Mouse (Mus musculus) testis, adult 2 months (tissue): Measurements from ENCODE around the gene Cyp46a1. TPM values are rescaled to one million over a fixed set of nuclear protein-coding genes. Genes with fewer than 3 reads are reported as not detected.

Source experiments
- H3K27ac ChIP-seq: fragments of 200-500 bp; 2 replicates; pipeline ENCODE4 v1.5.1; 2012; ENCODE audit warnings: low read depth, low read length; ENCODE audit not compliant: control insufficient read depth, insufficient read depth
- H3K27me3 ChIP-seq: fragments of 200-500 bp; 2 replicates; pipeline ENCODE4 v1.6.1; 2012; ENCODE audit warnings: mild to moderate bottlenecking, low read length, moderate library complexity; ENCODE audit not compliant: control insufficient read depth, insufficient read depth
- H3K36me3 ChIP-seq: fragments of 200-500 bp; 2 replicates; pipeline ENCODE4 v1.6.1; 2012; ENCODE audit warnings: mild to moderate bottlenecking, low read length; ENCODE audit not compliant: control insufficient read depth, insufficient read depth
- H3K4me1 ChIP-seq: fragments of 200-500 bp; 2 replicates; pipeline ENCODE4 v1.6.1; 2012; ENCODE audit warnings: low read length; ENCODE audit not compliant: control insufficient read depth, insufficient read depth
- H3K4me3 ChIP-seq: fragments of 200-500 bp; 2 replicates; pipeline ENCODE4 v1.5.1; 2012; ENCODE audit warnings: low read depth, mild to moderate bottlenecking, low read length, moderate library complexity, mixed read lengths; ENCODE audit not compliant: control insufficient read depth
- CTCF ChIP-seq: fragments of 200-500 bp; IDR thresholded peaks from 2 replicates; pipeline ENCODE4 v1.5.1; 2012; ENCODE audit warnings: low read depth, mild to moderate bottlenecking, inconsistent platforms, low read length, moderate library complexity; ENCODE audit not compliant: control insufficient read depth, insufficient read depth, insufficient replicate concordance
- POLR2A ChIP-seq: fragments of 200-500 bp; IDR thresholded peaks from 2 replicates; pipeline ENCODE4 v1.6.1; 2012; ENCODE audit warnings: low read depth, mild to moderate bottlenecking, inconsistent platforms, low read length, moderate library complexity; ENCODE audit not compliant: control insufficient read depth
- polyA plus RNA-seq: library from polyadenylated mRNA; depleted of rRNA; stranded (reverse); fragments of >200 nt; gene quantifications from 2 replicates; pipeline ENCODE4 v1.2.3, GENCODE M21; 2012

The Cyp46a1 gene
- polyA plus RNA-seq, 1 experiment = 19.7 TPM

DNA sequence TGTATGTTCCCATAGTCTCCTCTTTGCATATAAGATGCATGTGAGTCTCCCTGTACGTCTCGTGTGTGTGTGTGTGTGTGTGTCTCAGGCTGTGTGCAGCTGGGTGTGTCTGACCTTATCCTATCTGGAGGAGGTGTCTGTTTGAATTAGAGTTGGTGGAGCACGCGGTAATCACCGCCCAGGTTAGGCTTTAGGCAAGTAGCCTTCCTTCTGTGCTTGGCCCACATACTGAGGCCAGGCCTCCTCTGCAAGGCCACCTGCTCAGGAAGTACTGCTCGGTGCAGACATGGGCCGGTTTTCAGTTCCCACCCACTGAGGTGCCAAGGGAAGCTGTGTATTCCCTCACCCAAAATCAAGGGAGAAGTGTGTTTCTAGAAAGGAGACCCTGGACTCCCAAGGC is 31.7 kb downstream of the Cyp46a1 start:
- no peak overlapping the region for H3K4me3 ChIP-seq
- H3K4me1 ChIP-seq = no peaks in the 10 kb centered on the region
- TF ChIP-seq POLR2A (no peak), CTCF (no peak)
- no peaks in the 10 kb centered on the region for H3K36me3 ChIP-seq
- H3K27ac ChIP-seq = no peak overlapping the region
- H3K27me3 ChIP-seq = no peaks in the 10 kb centered on the region

DNA sequence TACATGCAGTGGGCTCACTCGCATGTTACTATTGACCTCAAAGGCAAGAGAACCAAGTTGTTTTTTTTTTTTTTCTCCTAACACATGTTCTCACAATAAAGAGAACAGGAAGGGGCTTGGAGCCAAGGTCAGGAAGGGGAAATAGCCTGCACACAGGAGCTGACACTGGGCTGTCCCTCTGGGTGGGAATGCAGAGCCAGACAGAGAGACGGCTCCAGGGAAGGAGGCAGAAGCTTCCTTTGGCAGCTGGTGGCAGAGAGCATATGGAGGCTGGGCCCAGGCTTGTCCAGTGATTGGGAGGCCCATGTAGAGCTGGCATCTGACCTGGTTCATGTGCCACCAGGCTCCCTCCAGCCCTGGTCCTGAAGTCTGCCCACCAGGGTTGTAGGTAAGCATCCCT is 33.7 kb downstream of the Cyp46a1 start:
- Histone ChIP-seq H3K27ac (no peak overlapping the region), H3K4me1 (no peaks in the 10 kb centered on the region), H3K4me3 (no peak overlapping the region), H3K36me3 (no peaks in the 10 kb centered on the region), H3K27me3 (no peaks in the 10 kb centered on the region)
- TF ChIP-seq CTCF = no peak
- TF ChIP-seq POLR2A = no peak

DNA sequence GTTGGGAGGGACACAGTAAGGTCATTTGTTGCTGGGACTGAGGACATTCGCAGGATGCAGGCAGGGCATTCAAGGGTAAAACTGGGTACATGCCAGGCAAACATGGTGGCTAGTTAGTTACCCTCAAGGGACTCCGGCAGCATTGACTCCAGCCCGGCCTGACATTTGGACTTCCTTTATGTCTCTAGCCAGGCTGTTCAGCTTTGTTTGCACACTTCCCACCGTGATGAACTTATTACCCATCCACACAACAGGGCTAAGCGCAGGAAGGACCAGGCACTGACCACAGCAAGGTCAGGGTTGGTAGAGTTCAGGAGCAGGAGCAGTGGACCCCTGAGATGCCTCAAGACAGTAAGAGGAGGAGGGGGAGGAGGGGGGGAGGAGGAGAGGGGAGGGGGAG is 34.7 kb downstream of the Cyp46a1 start:
- Histone ChIP-seq H3K27me3 (no peaks in the 10 kb centered on the region), H3K4me1 (no peaks in the 10 kb centered on the region), H3K27ac (no peak overlapping the region), H3K36me3 (no peaks in the 10 kb centered on the region), H3K4me3 (no peak overlapping the region)
- TF ChIP-seq POLR2A = no peak
- no peak for TF ChIP-seq CTCF

DNA sequence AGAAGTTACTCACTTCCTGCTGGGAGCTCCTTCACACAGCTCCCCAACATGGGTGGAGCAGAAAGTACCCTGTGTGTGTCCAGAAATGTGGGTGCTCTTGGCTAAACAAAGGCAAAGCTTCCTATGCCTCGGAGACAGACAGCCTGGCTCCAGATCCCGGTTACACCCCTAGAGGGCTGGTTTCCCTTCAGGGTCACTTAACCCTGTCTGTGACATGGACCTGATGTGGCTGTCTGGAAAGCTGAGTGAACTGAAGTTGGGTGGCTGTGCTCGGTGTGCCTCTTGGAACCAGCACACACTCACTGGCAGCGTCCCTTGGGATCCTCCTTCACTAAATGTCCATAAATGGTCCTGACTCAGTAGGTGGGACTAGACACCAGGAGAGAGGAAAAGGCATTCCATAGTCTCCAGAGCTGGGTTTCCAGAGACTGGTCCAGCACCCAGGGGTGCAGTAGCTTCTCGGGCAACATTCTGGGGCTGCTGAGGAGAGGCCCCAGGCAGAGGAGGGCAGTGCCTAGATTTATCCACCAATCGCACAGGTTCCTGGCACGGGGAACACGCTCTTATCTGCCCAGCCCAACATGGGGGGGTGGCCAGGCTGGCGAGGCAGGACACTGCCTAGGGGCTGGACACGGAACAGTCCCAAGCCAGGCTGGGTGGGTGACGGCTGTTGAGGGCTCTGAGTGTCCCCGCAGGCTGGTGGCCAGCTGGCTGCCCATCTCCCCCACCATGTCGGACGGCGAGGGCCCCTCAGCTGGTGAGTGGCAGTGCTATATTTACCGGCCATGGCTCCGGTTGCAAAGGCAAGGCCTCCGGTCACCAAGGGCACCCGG is 36.6 kb downstream of the Cyp46a1 start, which contains the start of gene Eml1:
Gene Eml1, plus strand, starts transcription at position 362 of the 833 bp plus-strand sequence.
- Histone ChIP-seq H3K27me3 (no peaks in the 10 kb centered on the region), H3K27ac (peak within 1 kb of the TSS; percentile 47), H3K4me1 (no peaks in the 10 kb centered on the region), H3K4me3 (no peak within 1 kb of the TSS), H3K36me3 (no peaks in the 10 kb centered on the region)
- TF ChIP-seq CTCF (no peak), POLR2A (no peak)

DNA sequence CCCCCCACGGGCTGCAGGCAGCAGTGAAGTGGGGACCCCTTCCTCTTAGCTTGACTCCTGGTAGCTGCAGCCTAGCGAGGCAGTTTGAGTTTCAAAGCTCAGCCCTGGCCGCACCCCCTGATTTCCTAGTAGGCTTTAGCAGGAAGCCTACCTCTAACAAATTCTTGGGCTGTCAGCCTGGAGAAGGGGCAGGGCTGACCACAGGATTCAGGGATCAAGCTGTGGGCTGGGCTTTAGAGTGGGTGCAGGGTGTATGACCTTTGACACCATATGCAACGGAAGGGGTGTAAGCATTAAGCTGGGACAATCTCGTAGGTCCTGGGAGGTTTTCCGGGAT is 37.2 kb downstream of the Cyp46a1 start:
- TF ChIP-seq CTCF (no peak), POLR2A (no peak)
- Histone ChIP-seq H3K36me3 (no peaks in the 10 kb centered on the region), H3K27ac (no peak overlapping the region), H3K4me1 (no peaks in the 10 kb centered on the region), H3K4me3 (no peak overlapping the region), H3K27me3 (no peaks in the 10 kb centered on the region)

DNA sequence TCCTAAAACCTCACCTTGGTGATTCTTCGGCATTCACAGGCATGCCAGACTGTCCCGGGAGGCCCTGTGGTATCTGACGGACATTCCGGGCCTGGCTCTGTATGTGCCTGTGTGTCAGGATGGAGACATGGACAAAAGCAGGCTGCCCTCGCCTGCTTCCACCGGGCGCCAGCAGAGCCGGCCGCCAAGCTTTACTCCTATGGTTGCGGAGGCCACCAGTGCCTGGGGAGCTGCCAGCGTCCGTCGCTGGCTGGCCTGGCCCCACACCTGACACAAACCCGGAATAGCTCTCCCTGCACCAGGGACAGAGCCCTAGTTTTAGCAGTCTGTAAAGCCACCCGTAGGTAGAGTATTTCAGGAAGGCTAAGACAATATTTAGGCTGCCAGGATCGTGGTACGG is 38.1 kb downstream of the Cyp46a1 start:
- H3K27ac ChIP-seq = no peak overlapping the region
- no peaks in the 10 kb centered on the region for H3K4me1 ChIP-seq
- H3K36me3 ChIP-seq = no peaks in the 10 kb centered on the region
- H3K4me3 ChIP-seq = no peak overlapping the region
- TF ChIP-seq POLR2A = no peak
- TF ChIP-seq CTCF = no peak
- H3K27me3 ChIP-seq = no peaks in the 10 kb centered on the region

DNA sequence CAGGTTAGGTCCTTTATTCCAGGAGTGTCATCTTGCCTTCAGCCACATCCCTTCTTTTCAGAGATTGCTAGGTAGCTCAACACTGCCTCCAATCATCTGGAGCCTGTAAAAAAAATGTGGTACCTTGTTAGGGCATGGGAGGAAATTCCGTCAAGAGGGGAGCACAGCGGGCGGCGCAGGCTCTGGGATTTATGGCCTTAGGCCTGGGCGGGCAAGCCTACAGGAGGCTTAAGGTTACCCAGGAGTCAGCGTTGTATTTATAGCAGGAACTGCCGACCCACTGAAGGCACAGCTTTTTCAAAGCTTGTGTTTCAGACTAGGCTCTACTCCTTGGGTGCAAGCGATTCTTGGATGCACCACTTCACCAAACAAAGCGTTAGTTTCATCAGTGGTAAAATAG is 39.4 kb downstream of the Cyp46a1 start:
- Histone ChIP-seq H3K36me3 (no peaks in the 10 kb centered on the region), H3K4me3 (no peak overlapping the region), H3K27ac (no peak overlapping the region), H3K27me3 (no peaks in the 10 kb centered on the region), H3K4me1 (no peaks in the 10 kb centered on the region)
- no peak for TF ChIP-seq CTCF
- no peak for TF ChIP-seq POLR2A
